Mouse (Mus musculus) brain, embryonic 14.5 days (tissue): ENCODE measurements around the gene Tgfbi.

Experiments used
- CTCF ChIP-seq: fragments of 200-500 bp; IDR thresholded peaks from 2 replicates; pipeline ENCODE4 v1.5.1; 2012; ENCODE audit warnings: inconsistent platforms, mild to moderate bottlenecking, moderate library complexity, borderline replicate concordance; ENCODE audit not compliant: insufficient read depth, insufficient read length; ENCODE audit errors: extremely low read depth
- POLR2A ChIP-seq: fragments of 200-500 bp; IDR thresholded peaks from 2 replicates; pipeline ENCODE4 v1.6.1; 2012; ENCODE audit warnings: mild to moderate bottlenecking, inconsistent platforms, borderline replicate concordance; ENCODE audit not compliant: poor library complexity, insufficient read depth, insufficient read length, severe bottlenecking; ENCODE audit errors: extremely low read depth

DNA sequence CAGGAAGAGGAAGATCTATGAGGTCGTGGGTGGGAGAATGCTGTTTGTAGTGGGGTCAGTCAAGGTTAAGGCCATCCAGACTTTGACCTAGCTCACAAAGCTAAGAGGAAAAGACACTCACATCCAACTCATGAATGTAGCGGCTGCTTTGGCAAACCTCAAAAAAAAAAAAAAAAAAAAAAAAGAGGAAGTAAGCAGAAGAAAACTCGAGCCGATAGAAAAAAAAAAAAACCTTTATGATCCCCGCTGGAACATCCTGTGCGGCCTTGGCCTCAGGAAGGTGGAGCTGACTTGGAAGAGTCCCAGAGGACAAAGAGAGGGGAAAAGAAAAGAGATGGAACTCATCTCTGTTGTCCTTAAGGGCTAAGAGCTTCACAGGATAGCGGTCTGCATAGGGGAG is 7.1 kb downstream of the Tgfbi start:
- TF ChIP-seq CTCF, result no peak
- TF ChIP-seq POLR2A, result no peak
